Mouse (Mus musculus) forebrain, embryonic 16.5 days (tissue): ENCODE results near the gene Ftsj3. TPM values are rescaled to one million over a fixed set of nuclear protein-coding genes. Genes with fewer than 3 reads are reported as not detected.
A peak's percentile ranks its signal among the peaks of the same experiment; 100 is the strongest.
"Not testable (repeated sequence)": the region's sequence is repeated elsewhere in the genome, so short reads cannot be mapped to it uniquely, and the experiment has no call there.

Source experiments
- ATAC-seq: fragments of 200-750 bp; cut with Nextera tagmentation; 2 replicates; pipeline ENCODE4 v1.8.0; 2017; ENCODE audit warnings: mild to moderate bottlenecking, moderate library complexity
- H3K27ac ChIP-seq: fragments of 300-500 bp; sonication (generic); 2 replicates; pipeline ENCODE4 v1.5.1; 2014; ENCODE audit warnings: low read length, control low read depth
- H3K27me3 ChIP-seq: fragments of 300-500 bp; sonication (generic); replicated peaks from 2 replicates; pipeline ENCODE4 v1.6.1; 2014; ENCODE audit warnings: low read length; ENCODE audit not compliant: control insufficient read depth, insufficient read depth
- H3K36me3 ChIP-seq: fragments of 300-500 bp; sonication (generic); 2 replicates; pipeline ENCODE4 v1.6.1; 2014; ENCODE audit not compliant: control insufficient read depth, insufficient read depth
- H3K4me1 ChIP-seq: fragments of 300-500 bp; sonication (generic); replicated peaks from 2 replicates; pipeline ENCODE4 v1.6.1; 2014; ENCODE audit warnings: low read length; ENCODE audit not compliant: control insufficient read depth, insufficient read depth
- H3K4me2 ChIP-seq: fragments of 300-500 bp; sonication (generic); 2 replicates; pipeline ENCODE4 v1.6.1; 2014; ENCODE audit warnings: mild to moderate bottlenecking, low read length, control low read depth
- H3K4me3 ChIP-seq: fragments of 300-500 bp; sonication (generic); replicated peaks from 2 replicates; pipeline ENCODE4 v1.5.1; 2014; ENCODE audit warnings: mild to moderate bottlenecking, low read length, control low read depth
- H3K9ac ChIP-seq: fragments of 300-500 bp; sonication (generic); replicated peaks from 2 replicates; pipeline ENCODE4 v1.6.1; 2014; ENCODE audit warnings: low read depth, low read length, control low read depth
- H3K9me3 ChIP-seq: fragments of 300-500 bp; sonication (generic); 2 replicates; pipeline ENCODE4 v1.6.1; 2016; ENCODE audit warnings: low read length; ENCODE audit not compliant: control insufficient read depth
- WGBS: fragments of 180-500 bp; shearing (Covaris S2); extraction: QIAGEN DNeasy Blood & Tissue Kit; methylation state at CpG from one replicate; pipeline ENCODE4 v1.1.7; 2014; 5-methylcytosine and 5-hydroxymethylcytosine counted together
- polyA plus RNA-seq: library from polyadenylated mRNA; unstranded; fragments of >200 nt; fragmentation: Nextera tagmentation; extraction: Ambion mirVana; gene quantifications from 2 replicates; pipeline ENCODE4 v1.2.1, GENCODE M21; 2015

Ftsj3 gene
- polyA plus RNA-seq, 1 experiment from 2014 or later: 41.8 TPM

GRCm38 (mm10) chr11:106263963-106264362 is 8.1 kb upstream of the Ftsj3 start:
- no peaks in the 10 kb centered on the region for H3K27me3 ChIP-seq
- peaks cover 42% of the 10 kb centered on the region for H3K36me3 ChIP-seq
- no peak overlapping the region for H3K4me3 ChIP-seq
- H3K27ac ChIP-seq: no peak overlapping the region
- H3K9me3 ChIP-seq: no peaks in the 10 kb centered on the region
- H3K4me2 ChIP-seq: no peak overlapping the region
- no peak for ATAC-seq
- no peak overlapping the region for H3K9ac ChIP-seq
- 92% methylated on average over 9 of the region's 9 CpGs for WGBS
- H3K4me1 ChIP-seq: peaks cover 13% of the 10 kb centered on the region

DNA sequence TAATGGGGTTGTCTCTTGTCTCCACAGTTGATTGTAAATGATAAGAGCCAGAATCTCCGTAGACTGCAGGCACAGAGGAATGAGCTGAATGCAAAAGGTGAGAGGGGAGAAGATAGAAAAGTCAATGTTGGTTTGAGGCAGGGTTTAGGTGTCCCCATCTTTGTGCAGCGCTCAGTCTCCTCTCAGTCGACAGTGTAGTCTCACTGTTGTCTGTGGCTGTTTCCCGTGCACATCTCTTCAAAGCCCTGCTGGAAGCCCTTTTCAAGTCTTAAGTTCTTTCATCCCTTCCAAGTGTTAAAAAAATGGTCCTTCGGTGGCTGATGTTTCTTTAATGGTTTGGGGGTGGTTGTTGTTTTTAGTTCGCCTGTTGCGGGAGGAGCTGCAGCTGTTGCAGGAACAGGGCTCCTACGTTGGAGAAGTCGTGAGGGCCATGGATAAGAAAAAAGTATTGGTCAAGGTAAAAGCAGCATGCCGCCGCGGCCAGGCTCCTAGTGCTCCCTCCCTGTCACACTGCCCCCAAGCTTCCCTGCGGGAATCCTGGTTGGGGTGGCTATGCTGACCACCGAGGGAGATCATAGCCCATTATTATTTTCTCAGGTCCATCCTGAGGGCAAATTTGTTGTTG is 5.1 kb upstream of the Ftsj3 start:
- Histone ChIP-seq H3K4me2 (no peak overlapping the region), H3K27ac (no peak overlapping the region), H3K27me3 (no peaks in the 10 kb centered on the region), H3K4me1 (peaks cover 13% of the 10 kb centered on the region), H3K9me3 (no peaks in the 10 kb centered on the region), H3K36me3 (peaks cover 32% of the 10 kb centered on the region), H3K9ac (no peak overlapping the region), H3K4me3 (no peak overlapping the region)
- no peak for ATAC-seq
- 85% methylated on average over 14 of the region's 14 CpGs for WGBS

DNA sequence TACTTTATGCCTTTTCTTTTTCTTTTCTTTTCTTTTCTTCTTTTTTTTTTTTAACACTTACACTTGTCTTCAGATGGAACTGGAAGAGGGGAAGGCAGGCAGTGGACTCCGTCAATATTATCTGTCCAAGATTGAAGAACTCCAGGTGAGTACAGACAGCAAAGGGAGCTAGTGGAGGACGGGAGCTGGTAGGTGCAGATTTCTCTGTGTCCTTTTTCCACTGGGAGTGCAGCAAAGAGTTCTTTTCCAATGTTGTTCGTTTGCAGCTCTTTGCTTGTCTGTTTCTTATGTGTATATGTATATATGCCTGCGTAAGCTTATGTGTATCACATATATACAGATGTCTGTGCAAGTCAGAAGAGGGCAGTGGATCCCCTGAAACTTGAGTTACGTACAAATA is 896 bp upstream of the Ftsj3 start:
- 70% methylated on average over 5 of the region's 5 CpGs for WGBS
- peak overlapping the region; percentile 76; the same call in 1 of the 2 replicates for H3K9ac ChIP-seq
- H3K4me2 ChIP-seq: peak overlapping the region; percentile 67
- H3K27ac ChIP-seq: no peak overlapping the region
- H3K9me3 ChIP-seq: no peaks in the 10 kb centered on the region
- ATAC-seq: no peak
- H3K36me3 ChIP-seq: peaks cover 4% of the 10 kb centered on the region
- peak overlapping the region; percentile 78 for H3K4me3 ChIP-seq
- no peaks in the 10 kb centered on the region for H3K27me3 ChIP-seq
- H3K4me1 ChIP-seq: peaks cover 22% of the 10 kb centered on the region

- Histone ChIP-seq H3K4me1 (peaks cover 22% of the 10 kb centered on the region), H3K27ac (no peak overlapping the region), H3K4me2 (peak overlapping the region; percentile 85), H3K27me3 (no peaks in the 10 kb centered on the region), H3K9me3 (no peaks in the 10 kb centered on the region), H3K9ac (peak overlapping the region; percentile 50), H3K4me3 (peak overlapping the region; percentile 78), H3K36me3 (peaks cover 14% of the 10 kb centered on the region)
- no peak for ATAC-seq
- WGBS: 3% methylated on average over 22 of the region's 22 CpGs
Observed at GRCm38 (mm10) chr11:106255174-106255573, 705 bp downstream of the Ftsj3 start.

DNA sequence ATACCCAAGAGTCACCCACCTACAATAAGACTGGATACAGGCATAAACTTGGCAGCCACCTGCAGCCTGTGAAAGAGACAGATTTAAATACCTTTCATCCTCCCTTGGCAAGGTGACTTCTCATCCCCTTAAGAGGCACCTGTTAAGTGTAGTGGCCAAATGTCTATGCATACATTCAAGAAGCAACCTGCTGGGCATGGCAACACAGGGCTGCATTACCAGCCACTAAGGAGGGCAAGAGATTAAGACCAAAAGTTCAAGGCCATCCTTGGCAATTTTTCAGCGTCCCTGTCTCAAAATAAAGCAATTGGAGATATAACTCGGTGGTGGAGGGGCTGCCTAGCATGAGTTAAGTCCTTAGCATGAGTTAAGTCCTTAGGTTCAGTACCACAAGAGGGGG is 1.1 kb downstream of the Ftsj3 start:
- Histone ChIP-seq H3K4me3 (peak overlapping the region; percentile 78), H3K27me3 (no peaks in the 10 kb centered on the region), H3K4me2 (peak overlapping the region; percentile 85), H3K9me3 (no peaks in the 10 kb centered on the region), H3K4me1 (peaks cover 22% of the 10 kb centered on the region), H3K9ac (no peak overlapping the region), H3K36me3 (peaks cover 17% of the 10 kb centered on the region), H3K27ac (no peak overlapping the region)
- ATAC-seq: no peak
- 22% methylated on average over 2 of the region's 2 CpGs for WGBS

DNA sequence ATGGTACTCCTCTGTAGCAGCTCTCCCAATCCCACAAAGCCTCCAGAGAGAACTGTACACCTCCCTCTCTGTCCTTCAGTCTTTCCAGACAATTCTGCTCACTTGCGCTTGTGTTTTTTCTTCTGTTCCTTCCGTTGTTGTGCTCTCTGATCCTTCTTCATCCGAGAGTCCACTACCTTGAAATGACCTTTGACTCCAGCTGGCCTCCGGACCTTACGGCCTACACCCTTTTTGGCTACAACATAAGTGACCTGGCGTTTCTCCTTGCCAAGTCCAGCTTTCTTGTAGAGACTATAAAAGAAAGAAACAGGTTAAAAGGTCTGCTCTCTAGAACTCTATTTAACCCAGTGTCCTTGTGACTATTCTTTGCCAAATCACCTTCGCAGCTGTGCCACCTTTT is 6.6 kb downstream of the Ftsj3 start:
- WGBS: 86% methylated on average over 7 of the region's 7 CpGs
- Histone ChIP-seq H3K27ac (no peak overlapping the region), H3K9ac (no peak overlapping the region), H3K27me3 (no peaks in the 10 kb centered on the region), H3K36me3 (peaks cover 59% of the 10 kb centered on the region), H3K4me3 (no peak overlapping the region), H3K4me1 (no peaks in the 10 kb centered on the region), H3K9me3 (no peaks in the 10 kb centered on the region), H3K4me2 (no peak overlapping the region)
- ATAC-seq: no peak

GRCm38 (mm10) chr11:106246834-106247233 is 9.0 kb downstream of the Ftsj3 start:
- H3K9ac ChIP-seq: no peak overlapping the region
- H3K27ac ChIP-seq: no peak overlapping the region
- H3K4me1 ChIP-seq: no peaks in the 10 kb centered on the region
- H3K4me2 ChIP-seq: no peak overlapping the region
- no peak overlapping the region for H3K4me3 ChIP-seq
- H3K27me3 ChIP-seq: no peaks in the 10 kb centered on the region
- ATAC-seq: no peak
- H3K36me3 ChIP-seq: peaks cover 75% of the 10 kb centered on the region
- 100% methylated on average over 1 of the region's 1 CpGs for WGBS
- no peaks in the 10 kb centered on the region for H3K9me3 ChIP-seq

DNA sequence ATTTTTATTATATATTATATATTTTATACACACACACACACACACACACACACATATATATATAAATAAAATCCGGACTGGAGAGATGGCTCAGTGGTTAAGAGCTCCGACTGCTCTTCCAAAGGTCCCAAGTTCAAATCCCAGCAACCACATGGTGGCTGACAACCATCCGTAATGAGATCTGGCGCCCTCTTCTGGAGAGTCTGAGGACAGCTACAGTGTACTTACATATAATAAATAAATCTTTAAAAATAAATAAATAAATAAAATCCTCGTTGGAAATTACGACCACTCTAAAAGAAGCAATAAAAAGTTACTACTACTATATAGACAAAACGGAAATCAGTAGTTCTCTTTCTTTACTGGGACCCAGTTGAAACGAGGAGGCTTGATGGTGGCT is 21.9 kb downstream of the Ftsj3 start:
- ATAC-seq, H3K4me1 ChIP-seq, H3K9me3 ChIP-seq, H3K27ac ChIP-seq, H3K4me2 ChIP-seq, H3K27me3 ChIP-seq, H3K9ac ChIP-seq, H3K4me3 ChIP-seq: not testable (repeated sequence)
- H3K36me3 ChIP-seq: peaks cover 50% of the 10 kb centered on the region
- WGBS: 81% methylated on average over 8 of the region's 8 CpGs

DNA sequence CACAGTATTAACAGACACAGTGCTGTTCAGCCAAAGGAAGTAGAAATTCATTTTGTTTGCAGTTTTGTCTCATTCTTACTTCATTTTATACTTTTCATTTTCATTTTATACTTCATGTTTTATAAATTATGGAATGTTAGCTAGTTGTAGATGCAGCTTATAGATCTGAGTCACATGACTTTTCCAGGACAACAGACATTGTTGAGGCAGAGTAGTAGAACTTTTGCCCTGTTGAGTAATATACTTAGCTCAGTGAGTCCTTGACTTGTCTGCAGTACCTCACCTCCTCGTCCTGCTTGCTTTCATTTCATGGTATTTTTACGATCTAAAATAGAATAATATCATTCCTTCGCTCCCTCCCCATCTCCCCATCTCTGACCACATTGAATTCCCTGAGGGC is 35.3 kb downstream of the Ftsj3 start:
- Histone ChIP-seq H3K36me3 (peaks cover 8% of the 10 kb centered on the region), H3K27me3 (no peaks in the 10 kb centered on the region), H3K9ac (no peak overlapping the region), H3K27ac (no peak overlapping the region), H3K9me3 (no peaks in the 10 kb centered on the region), H3K4me2 (no peak overlapping the region), H3K4me1 (peaks cover 15% of the 10 kb centered on the region), H3K4me3 (no peak overlapping the region)
- WGBS: 90% methylated on average over 3 of the region's 3 CpGs
- no peak for ATAC-seq
